Mouse (Mus musculus) naive thymus-derived CD4-positive, alpha-beta T cell, adult 5 months (primary cell): Measurements from ENCODE around the gene Olfr1241. TPM values are rescaled to one million over a fixed set of nuclear protein-coding genes. Genes with fewer than 3 reads are reported as not detected.

Source experiments
- polyA plus RNA-seq: library from polyadenylated mRNA; unstranded; fragments of 100-300 nt; shearing (Covaris generic); gene quantifications from one replicate; pipeline ENCODE4 v1.2.1, GENCODE M21; 2017

The Olfr1241 gene
- not detected for polyA plus RNA-seq

GRCm38 (mm10) chr2:89487026-89487425 is at the start of gene Olfr1241:
TSS of gene Olfr1241 (minus strand) at chr2:89487126.

GRCm38 (mm10) chr2:89531387-89531786 is 44.5 kb upstream of the Olfr1241 start, which contains the start of gene Olfr1243:
TSS of gene Olfr1243 (minus strand) at chr2:89531487.

GRCm38 (mm10) chr2:89498235-89498634 is 11.3 kb upstream of the Olfr1241 start, which contains the start of gene Olfr1242:
TSS of gene Olfr1242 (minus strand) at chr2:89498335.

GRCm38 (mm10) chr2:89442900-89443299 is 44.0 kb downstream of the Olfr1241 start, which contains the start of gene Olfr1240:
TSS of gene Olfr1240 (minus strand) at chr2:89443000.

Other genes with a start within 250 kb of the Olfr1241 start
- 0.17 TPM for gene Olfr1228, start 233.1 kb downstream of the Olfr1241 start, polyA plus RNA-seq
- gene Olfr1229, start 199.1 kb downstream of the Olfr1241 start, polyA plus RNA-seq = not detected
- not detected for gene Olfr1230, start 189.9 kb downstream of the Olfr1241 start, polyA plus RNA-seq
- not detected for gene Olfr1231, start 180.1 kb downstream of the Olfr1241 start, polyA plus RNA-seq
- not detected for gene Olfr1232, start 157.5 kb downstream of the Olfr1241 start, polyA plus RNA-seq
- gene Olfr1233, start 144.7 kb downstream of the Olfr1241 start, polyA plus RNA-seq = not detected
- not detected for gene Olfr1234, start 122.3 kb downstream of the Olfr1241 start, polyA plus RNA-seq
- not detected for gene Olfr1238, start 77.5 kb downstream of the Olfr1241 start, polyA plus RNA-seq
- not detected for gene Olfr1239, start 66.7 kb downstream of the Olfr1241 start, polyA plus RNA-seq
- not detected for gene Olfr1240, start 44.1 kb downstream of the Olfr1241 start, polyA plus RNA-seq
- gene Olfr1242, start 11.2 kb upstream of the Olfr1241 start, polyA plus RNA-seq = not detected
- gene Olfr1243, start 44.4 kb upstream of the Olfr1241 start, polyA plus RNA-seq = not detected
- gene Olfr1245, start 91.3 kb upstream of the Olfr1241 start, polyA plus RNA-seq = not detected
- not detected for gene Olfr1246, start 106.0 kb upstream of the Olfr1241 start, polyA plus RNA-seq
- gene Olfr1247, start 127.0 kb upstream of the Olfr1241 start, polyA plus RNA-seq = not detected
- gene Olfr1248, start 131.1 kb upstream of the Olfr1241 start, polyA plus RNA-seq = not detected
- gene Olfr1249, start 147.9 kb upstream of the Olfr1241 start, polyA plus RNA-seq = not detected
- not detected for gene Olfr1250, start 174.3 kb upstream of the Olfr1241 start, polyA plus RNA-seq
- gene Olfr1251, start 184.8 kb upstream of the Olfr1241 start, polyA plus RNA-seq = not detected
- gene Olfr1252, start 237.9 kb upstream of the Olfr1241 start, polyA plus RNA-seq = not detected